Mouse (Mus musculus) 3T3-L1 (cell line): ENCODE results near the gene Pigq.

Experiments
- DNase-seq: peaks from one replicate; pipeline ENCODE4 v3.0.0-alpha.2; 2015; ENCODE audit warnings: low read depth, low spot score

Gene Pigq

GRCm38 (mm10) chr17:25925348-25925747 lies 19.4 kb downstream of the Pigq start:
- peak; percentile 20 for DNase-seq

GRCm38 (mm10) chr17:25922120-25922519 lies 22.6 kb downstream of the Pigq start:
- DNase-seq, result peak; percentile 75

- peak; percentile 100 for DNase-seq
Measured at GRCm38 (mm10) chr17:25919786-25920642, 24.7 kb downstream of the Pigq start.

- DNase-seq, result peak; percentile 52
Measured at GRCm38 (mm10) chr17:25919144-25919785, 25.5 kb downstream of the Pigq start, which contains the start of gene Rab40c. Rab40c (minus strand) TSS chr17:25919727.

- no peak for DNase-seq
Measured at GRCm38 (mm10) chr17:25918037-25918750, 26.5 kb downstream of the Pigq start.

- no peak for DNase-seq
Measured at GRCm38 (mm10) chr17:25916931-25917647, 27.6 kb downstream of the Pigq start.

- no peak for DNase-seq
Measured at GRCm38 (mm10) chr17:25914295-25914694, 30.4 kb downstream of the Pigq start.

- DNase-seq, result no peak
Measured at GRCm38 (mm10) chr17:25913877-25914275, 30.9 kb downstream of the Pigq start.

GRCm38 (mm10) chr17:25913186-25913876 lies 31.4 kb downstream of the Pigq start:
- no peak for DNase-seq

- DNase-seq, result peak; percentile 54
Measured at GRCm38 (mm10) chr17:25911816-25912215, 32.9 kb downstream of the Pigq start.

GRCm38 (mm10) chr17:25907640-25908039 lies 37.1 kb downstream of the Pigq start:
- DNase-seq, result no peak

GRCm38 (mm10) chr17:25903061-25903460 lies 41.7 kb downstream of the Pigq start:
- no peak for DNase-seq

- DNase-seq, result no peak
Measured at GRCm38 (mm10) chr17:25900193-25900592, 44.5 kb downstream of the Pigq start.

GRCm38 (mm10) chr17:25895891-25896290 lies 48.8 kb downstream of the Pigq start:
- no peak for DNase-seq

GRCm38 (mm10) chr17:25895415-25895814 lies 49.3 kb downstream of the Pigq start:
- peak; percentile 50 for DNase-seq

GRCm38 (mm10) chr17:25893975-25894617 lies 50.6 kb downstream of the Pigq start:
- peak; percentile 82 for DNase-seq

- no peak for DNase-seq
Measured at GRCm38 (mm10) chr17:25888837-25889236, 55.9 kb downstream of the Pigq start.

- DNase-seq, result no peak
Measured at GRCm38 (mm10) chr17:25887467-25887866, 57.3 kb downstream of the Pigq start.

GRCm38 (mm10) chr17:25886806-25887205 lies 57.9 kb downstream of the Pigq start:
- no peak for DNase-seq

- DNase-seq, result peak; percentile 66
Measured at GRCm38 (mm10) chr17:25885636-25886035, 59.1 kb downstream of the Pigq start.
